In genomic region chr8:45885202-45885685, GRCm38 (mm10) we compare ENCODE assay signal across 8 mouse cellular contexts. TPM values are rescaled to one million over a fixed set of nuclear protein-coding genes. Genes with fewer than 3 reads are reported as not detected.
DNase-seq lines count a peak whose midpoint lies in the region; ATAC-seq and TF ChIP-seq lines count a peak whose summit lies in the region.

Gene Pdlim3 (plus strand): TSS chr8:45885461.

- ATAC-seq in kidney, embryonic 14.5 days (ENCODE audit: low FRiP score, low TSS enrichment), result peak; percentile 93
- peak; percentile 77 for ATAC-seq in lung, postnatal 0 days
- peak; percentile 85 for ATAC-seq in stomach, embryonic 16.5 days (ENCODE audit: insufficient read depth, low FRiP score)
- ATAC-seq in inflammation-experienced regulatory T-cells, adult 6 months, result no peak

- peak within 1 kb of the TSS; percentile 40 for H3K4me3 ChIP-seq in kidney, embryonic 14.5 days (ENCODE audit: low read length)
- H3K4me3 ChIP-seq in lung, postnatal 0 days (ENCODE audit: low read depth, low read length), result peak within 1 kb of the TSS; percentile 43
- H3K4me3 ChIP-seq in stomach, embryonic 16.5 days (replicated peaks; ENCODE audit: low read length), result peak within 1 kb of the TSS; percentile 59

- peak within 1 kb of the TSS; percentile 38; the same call in 1 of the 2 replicates for H3K27ac ChIP-seq in kidney, embryonic 14.5 days (ENCODE audit: low read depth, low read length)
- H3K27ac ChIP-seq in lung, postnatal 0 days (ENCODE audit: low read length), result peak within 1 kb of the TSS; percentile 20; the same call in 1 of the 2 replicates
- peak within 1 kb of the TSS; percentile 95 for H3K27ac ChIP-seq in stomach, embryonic 16.5 days (ENCODE audit: low read length)

- TF ChIP-seq CTCF in lung, postnatal 0 days (IDR thresholded peaks at IDR 0.05), result no peak

- H3K9ac ChIP-seq in kidney, embryonic 14.5 days (ENCODE audit: low read depth, low read length), result no peak within 1 kb of the TSS; the same call in 1 of the 2 replicates
- H3K9ac ChIP-seq in lung, postnatal 0 days (replicated peaks; ENCODE audit: low read depth), result peak within 1 kb of the TSS; percentile 34; the same call in 1 of the 2 replicates
- H3K9ac ChIP-seq in stomach, embryonic 16.5 days (ENCODE audit: low read length), result peak within 1 kb of the TSS; percentile 81

- no peaks in the 10 kb centered on the region for H3K36me3 ChIP-seq in kidney, embryonic 14.5 days (ENCODE audit: control insufficient read depth, insufficient read depth, low read length)
- H3K36me3 ChIP-seq in lung, postnatal 0 days (ENCODE audit: insufficient read depth, low read length), result no peaks in the 10 kb centered on the region
- no peaks in the 10 kb centered on the region for H3K36me3 ChIP-seq in stomach, embryonic 16.5 days (ENCODE audit: control insufficient read depth, insufficient read depth, low read length)

- H3K4me2 ChIP-seq in kidney, embryonic 14.5 days (replicated peaks; ENCODE audit: low read depth, low read length), result peak within 1 kb of the TSS; percentile 74
- peak within 1 kb of the TSS; percentile 68 for H3K4me2 ChIP-seq in lung, postnatal 0 days (replicated peaks; ENCODE audit: low read depth, low read length)
- H3K4me2 ChIP-seq in stomach, embryonic 16.5 days (ENCODE audit: low read depth, low read length), result peak within 1 kb of the TSS; percentile 85

- no peaks in the 10 kb centered on the region for H3K9me3 ChIP-seq in kidney, embryonic 14.5 days (ENCODE audit: control insufficient read depth, low read length)
- no peaks in the 10 kb centered on the region for H3K9me3 ChIP-seq in lung, postnatal 0 days (ENCODE audit: low read length)
- no peaks in the 10 kb centered on the region for H3K9me3 ChIP-seq in stomach, embryonic 16.5 days (replicated peaks; ENCODE audit: control insufficient read depth, low read length)

- DNase-seq in R1 (ENCODE audit: low read depth, low spot score), result peak; percentile 66
- DNase-seq in embryo, embryonic 10.5 days (ENCODE audit: low spot score), result peak; percentile 79
- DNase-seq in heart, adult 18-20 months, result peak; percentile 76 to 78
- DNase-seq in lung, postnatal 0 days (ENCODE audit: low spot score), result peak; percentile 68
- no peak for DNase-seq in layer of hippocampus, adult 8-10 months (ENCODE audit: low spot score in 2 of 2)

- H3K27me3 ChIP-seq in kidney, embryonic 14.5 days (ENCODE audit: control insufficient read depth, insufficient read depth, low read length), result no peaks in the 10 kb centered on the region
- no peaks in the 10 kb centered on the region for H3K27me3 ChIP-seq in lung, postnatal 0 days (replicated peaks; ENCODE audit: insufficient read depth, low read length)
- no peaks in the 10 kb centered on the region for H3K27me3 ChIP-seq in stomach, embryonic 16.5 days (ENCODE audit: control insufficient read depth, insufficient read depth, low read length)

- no peak for TF ChIP-seq EP300 in lung, postnatal 0 days (IDR thresholded peaks at IDR 0.05)

- 1% methylated on average over 22 of the region's 22 CpGs for WGBS in kidney, embryonic 14.5 days
- WGBS in lung, postnatal 0 days, result 1% methylated on average over 19 of the region's 22 CpGs
- WGBS in stomach, embryonic 16.5 days, result under 1% methylated on average over 22 of the region's 22 CpGs

- H3K4me1 ChIP-seq in kidney, embryonic 14.5 days (ENCODE audit: control insufficient read depth, insufficient read depth, low read length), result no peaks in the 10 kb centered on the region
- H3K4me1 ChIP-seq in lung, postnatal 0 days (ENCODE audit: insufficient read depth, low read depth, low read length), result no peaks in the 10 kb centered on the region
- H3K4me1 ChIP-seq in stomach, embryonic 16.5 days (ENCODE audit: control insufficient read depth, insufficient read depth, low read length), result peaks cover 5% of the 10 kb centered on the region

RNA-seq across cellular contexts. Expression of gene Pdlim3, which starts in this region (rescaled TPM):
- total RNA-seq in heart, adult 18-20 months (2021), result 10 to 100 TPM; 21.9 to 30.0 TPM
- 4.3 and 5.6 TPM in 2 replicates for polyA plus RNA-seq in kidney, embryonic 14.5 days (2014; fragmentation: Nextera tagmentation; extraction: Ambion mirVana)
- polyA plus RNA-seq in lung, postnatal 0 days (2015; fragmentation: Nextera tagmentation; extraction: Ambion mirVana), result 54.7 and 59.2 TPM in 2 replicates
- 222 and 236 TPM in 2 replicates for polyA plus RNA-seq in stomach, embryonic 16.5 days (2015; fragmentation: Nextera tagmentation; extraction: Ambion mirVana)
- not detected for polyA plus RNA-seq in inflammation-experienced regulatory T-cells, adult 6 months (2017; shearing (Covaris generic))
- 1 to 10 TPM in 2 of 4 experiments, under 1 TPM in 2; 0.97 to 2.0 (median 1.3) TPM for total RNA-seq in layer of hippocampus, adult 8-10 months (2022)

Comparison
In these comparisons a context has a peak if more than half of its experiments do, and no peak if none do; other contexts are left out.
1. RNA of gene Pdlim3 (total RNA-seq): 21.9 to 30.0 TPM in heart, adult 18-20 months; 0.97 to 2.0 TPM in layer of hippocampus, adult 8-10 months; every median in the first group is over 4 times any median in the second.
2. DNase-seq: peak in R1 (single experiment), embryo, embryonic 10.5 days (single experiment), heart, adult 18-20 months (2 of 2) and lung, postnatal 0 days (single experiment); none in layer of hippocampus, adult 8-10 months (0 of 2).
3. H3K27ac ChIP-seq: peak in every context shown above with its lines; median percentile 95 in stomach, embryonic 16.5 days; 38 in kidney, embryonic 14.5 days; 20 in lung, postnatal 0 days.
4. Peak in every context shown above with its lines, with median percentiles within 50 percentile points of each other: H3K4me2 ChIP-seq and H3K4me3 ChIP-seq.